In genomic region chr17:24473612-24474275, GRCm38 (mm10) we compare ENCODE assay signal across 10 mouse cellular contexts. TPM values are rescaled to one million over a fixed set of nuclear protein-coding genes. Genes with fewer than 3 reads are reported as not detected.
DNase-seq lines count a peak whose midpoint lies in the region; ATAC-seq and TF ChIP-seq lines count a peak whose summit lies in the region.
"Had no signal": no experiment of that assay in that cellular context is flagged by ENCODE, and none has a peak within 500 bp of the region (broad histone marks: within the 10 kb centered on the region; RNA-seq: fewer than 3 reads in every experiment).

Bricd5 (plus strand) TSS chr17:24473884.

- H3K9ac ChIP-seq in heart, embryonic 13.5 days = peak within 1 kb of the TSS; percentile 37
- H3K9ac ChIP-seq in MEL (ENCODE audit: control insufficient read depth, low read depth, low read length, poor library complexity, severe bottlenecking) = peak within 1 kb of the TSS; percentile 18; the same call in 1 of the 2 replicates
- no peak within 1 kb of the TSS for H3K9ac ChIP-seq in hindbrain, embryonic 14.5 days
- no peak within 1 kb of the TSS; the same call in 1 of the 2 replicates for H3K9ac ChIP-seq in midbrain, embryonic 13.5 days (replicated peaks)

- peak within 1 kb of the TSS; percentile 95; the same call in 1 of the 2 replicates for H3K4me3 ChIP-seq in heart, embryonic 13.5 days
- H3K4me3 ChIP-seq in MEL (ENCODE audit: control insufficient read depth in 1 of 2, insufficient read depth in 1 of 2, low read depth in 2 of 2, low read length in 2 of 2) = no peak within 1 kb of the TSS
- H3K4me3 ChIP-seq in hindbrain, embryonic 14.5 days (replicated peaks; ENCODE audit: low read length) = no peak within 1 kb of the TSS
- H3K4me3 ChIP-seq in midbrain, embryonic 13.5 days (replicated peaks) = no peak within 1 kb of the TSS

- peaks cover 48% of the 10 kb centered on the region for H3K36me3 ChIP-seq in heart, embryonic 13.5 days
- H3K36me3 ChIP-seq in MEL (ENCODE audit: control insufficient read depth in 1 of 2, insufficient read depth in 2 of 2, low read length in 2 of 2) = peaks cover 0 to 10% of the 10 kb centered on the region in 2 experiments; a peak in 2 of 4 replicates
- H3K36me3 ChIP-seq in hindbrain, embryonic 14.5 days (replicated peaks; ENCODE audit: control insufficient read depth, insufficient read depth) = peaks cover 52% of the 10 kb centered on the region
- H3K36me3 ChIP-seq in midbrain, embryonic 13.5 days = peaks cover 50% of the 10 kb centered on the region

- no peaks in the 10 kb centered on the region for H3K27me3 ChIP-seq in heart, embryonic 13.5 days (replicated peaks)
- no peaks in the 10 kb centered on the region for H3K27me3 ChIP-seq in MEL (ENCODE audit: control insufficient read depth in 1 of 2, insufficient read depth in 2 of 2, low read length in 2 of 2)
- no peaks in the 10 kb centered on the region for H3K27me3 ChIP-seq in hindbrain, embryonic 14.5 days (ENCODE audit: control insufficient read depth, insufficient read depth, low read length)
- H3K27me3 ChIP-seq in midbrain, embryonic 13.5 days = no peaks in the 10 kb centered on the region

- peaks cover 32% of the 10 kb centered on the region for H3K79me2 ChIP-seq in MEL (ENCODE audit: control insufficient read depth, insufficient read depth, low read length, poor library complexity)

- TF ChIP-seq EP300 in MEL (IDR thresholded peaks at IDR 0.05; ENCODE audit: low read depth in 1 of 2, low read length in 2 of 2) = no peak

- peak within 1 kb of the TSS; percentile 100 for H3K4me2 ChIP-seq in heart, embryonic 13.5 days
- H3K4me2 ChIP-seq in hindbrain, embryonic 14.5 days (replicated peaks) = peak within 1 kb of the TSS; percentile 99; the same call in 1 of the 2 replicates
- peak within 1 kb of the TSS; percentile 100; the same call in 1 of the 2 replicates for H3K4me2 ChIP-seq in midbrain, embryonic 13.5 days (replicated peaks)

- no peak within 1 kb of the TSS for H3K27ac ChIP-seq in heart, embryonic 13.5 days (replicated peaks)
- H3K27ac ChIP-seq in MEL (ENCODE audit: control insufficient read depth, low read depth, low read length) = no peak within 1 kb of the TSS
- H3K27ac ChIP-seq in hindbrain, embryonic 14.5 days = no peak within 1 kb of the TSS
- no peak within 1 kb of the TSS for H3K27ac ChIP-seq in midbrain, embryonic 13.5 days

- no peak for TF ChIP-seq RAD21 in MEL (IDR thresholded peaks at IDR 0.05; ENCODE audit: low read depth, low read length)

- 64% methylated on average over 6 of the region's 6 CpGs for WGBS in heart, embryonic 13.5 days
- 75% methylated on average over 6 of the region's 6 CpGs for WGBS in hindbrain, embryonic 14.5 days
- WGBS in midbrain, embryonic 13.5 days = 79% methylated on average over 6 of the region's 6 CpGs

- peaks cover 52% of the 10 kb centered on the region for H3K4me1 ChIP-seq in heart, embryonic 13.5 days
- H3K4me1 ChIP-seq in MEL (ENCODE audit: control insufficient read depth in 1 of 2, insufficient read depth in 2 of 2, low read length in 2 of 2) = peaks cover 0 to 20% of the 10 kb centered on the region in 2 experiments; a peak in 3 of 4 replicates
- H3K4me1 ChIP-seq in hindbrain, embryonic 14.5 days (replicated peaks; ENCODE audit: control insufficient read depth, insufficient read depth, low read length) = peaks cover 20% of the 10 kb centered on the region
- peaks cover 48% of the 10 kb centered on the region for H3K4me1 ChIP-seq in midbrain, embryonic 13.5 days (replicated peaks)

- H3K9me3 ChIP-seq in heart, embryonic 13.5 days = no peaks in the 10 kb centered on the region
- no peaks in the 10 kb centered on the region for H3K9me3 ChIP-seq in MEL (replicated peaks; ENCODE audit: insufficient read depth, low read length)
- no peaks in the 10 kb centered on the region for H3K9me3 ChIP-seq in hindbrain, embryonic 14.5 days (ENCODE audit: control insufficient read depth, low read length)
- H3K9me3 ChIP-seq in midbrain, embryonic 13.5 days = no peaks in the 10 kb centered on the region

- ATAC-seq in heart, embryonic 13.5 days (ENCODE audit: extremely low read depth, insufficient number of reproducible peaks, low FRiP score, low TSS enrichment) = no peak
- no peak for ATAC-seq in hindbrain, embryonic 14.5 days (ENCODE audit: low FRiP score)
- ATAC-seq in midbrain, embryonic 13.5 days = no peak

- TF ChIP-seq CTCF in MEL (IDR thresholded peaks at IDR 0.05 in 2 of 3, conservative IDR thresholded peaks at IDR 0.05 in 1 of 3; ENCODE audit: control insufficient read depth in 1 of 3, insufficient read depth in 1 of 3, low read depth in 2 of 3, low read length in 3 of 3, poor library complexity in 1 of 3, severe bottlenecking in 1 of 3) = no peak

- TF ChIP-seq POLR2A in MEL (IDR thresholded peaks at IDR 0.05; ENCODE audit: control insufficient read depth in 1 of 2, insufficient read depth in 1 of 2, low read depth in 1 of 2, low read length in 2 of 2, poor library complexity in 1 of 2) = no peak; a peak in 1 of 4 replicates

- no peak for DNase-seq in heart, adult 8-10 months (ENCODE audit: low spot score)
- no peak for DNase-seq in MEL (ENCODE audit: low read depth, low spot score)
- DNase-seq in hindbrain, embryonic 14.5 days (ENCODE audit: low spot score) = no peak
- no peak for DNase-seq in urinary bladder, postnatal 10 days (ENCODE audit: low spot score)
- no peak for DNase-seq in layer of hippocampus, postnatal 36 days
- no peak for DNase-seq in lung, postnatal 14 days
- DNase-seq: adrenal gland, postnatal 25 days had no signal

TF ChIP-seq in MEL, 35 proteins besides CTCF, POLR2A, EP300 and RAD21:
- no peak for TF ChIP-seq MAZ (IDR thresholded peaks at IDR 0.05; ENCODE audit: low read depth, low read length)
- no peak for TF ChIP-seq ELF1 (IDR thresholded peaks at IDR 0.05; ENCODE audit: low read depth, low read length)
- no peak for TF ChIP-seq SMC3 (IDR thresholded peaks at IDR 0.05; ENCODE audit: low read depth, low read length)
- TF ChIP-seq TCF12 (IDR thresholded peaks at IDR 0.05; ENCODE audit: low read depth, low read length) = no peak
- TF ChIP-seq BHLHE40 (IDR thresholded peaks at IDR 0.05; ENCODE audit: borderline replicate concordance, low read depth, low read length) = no peak
- TF ChIP-seq POLR2AphosphoS2 (IDR thresholded peaks at IDR 0.05; ENCODE audit: low read length) = no peak
- TF ChIP-seq UBTF (IDR thresholded peaks at IDR 0.05; ENCODE audit: borderline replicate concordance, insufficient read depth, low read depth, low read length) = no peak
- no peak for TF ChIP-seq HCFC1 (IDR thresholded peaks at IDR 0.05; ENCODE audit: low read depth, low read length)
- no peak for TF ChIP-seq JUND (IDR thresholded peaks at IDR 0.05; ENCODE audit: low read depth, low read length)
- no peak for TF ChIP-seq RCOR1 (IDR thresholded peaks at IDR 0.05; ENCODE audit: low read depth, low read length)
- no peak for TF ChIP-seq TBP (IDR thresholded peaks at IDR 0.05; ENCODE audit: low read depth, low read length)
- TF ChIP-seq NRF1 (IDR thresholded peaks at IDR 0.05; ENCODE audit: insufficient read depth, low read depth, low read length, poor library complexity, severe bottlenecking) = no peak
- TF ChIP-seq GATA1 (IDR thresholded peaks at IDR 0.05; ENCODE audit: low read depth, low read length) = no peak
- TF ChIP-seq POLR2AphosphoS5 (IDR thresholded peaks at IDR 0.05; ENCODE audit: borderline replicate concordance, low read depth, low read length) = no peak
- no peak for TF ChIP-seq USF2 (IDR thresholded peaks at IDR 0.05; ENCODE audit: borderline replicate concordance in 1 of 2, insufficient read depth in 1 of 2, low read depth in 1 of 2, low read length in 2 of 2)
- TF ChIP-seq MXI1 (IDR thresholded peaks at IDR 0.05; ENCODE audit: low read depth, low read length) = no peak
- no peak for TF ChIP-seq TAL1 (IDR thresholded peaks at IDR 0.05; ENCODE audit: low read length)

RNA-seq across cellular contexts. Expression of gene Bricd5, which starts in this region (rescaled TPM):
- polyA plus RNA-seq in heart, embryonic 13.5 days (2015; fragmentation: Nextera tagmentation; extraction: Ambion mirVana) = 0.27 TPM in 1 of 2 replicates, not detected in the other
- total RNA-seq in heart, adult 8-10 months (2022) = under 1 TPM in 2 of 4 experiments, not detected in 2; 0.28 to 0.31 TPM
- total RNA-seq in MEL (2012; rRNA removed) = 1.1 and 2.0 TPM in 2 replicates
- under 1 TPM in 1 of 2 experiments, not detected in 1; 0.82 TPM for polyA plus RNA-seq in MEL (2012; ENCODE audit: insufficient read depth in 1 of 2, insufficient read length in 2 of 2, low read depth in 1 of 2, low replicate concordance in 2 of 2, missing spikeins in 1 of 2)
- 0.75 TPM in 1 of 2 replicates, not detected in the other for polyA plus RNA-seq in hindbrain, embryonic 14.5 days (2014; fragmentation: Nextera tagmentation; extraction: Ambion mirVana)
- not detected in 2 replicates for polyA plus RNA-seq in midbrain, embryonic 13.5 days (2015; fragmentation: Nextera tagmentation; extraction: Ambion mirVana)
- total RNA-seq in layer of hippocampus, postnatal 36 days (2021) = 1 to 10 TPM; 1.9 to 2.6 TPM
- total RNA-seq: neutrophil, adult 5-6 weeks had no signal

Comparison
In these comparisons a context has a peak if more than half of its experiments do, and no peak if none do; other contexts are left out.
1. H3K9ac ChIP-seq: peak in heart, embryonic 13.5 days (single experiment) and MEL (single experiment); none in hindbrain, embryonic 14.5 days (single experiment) and midbrain, embryonic 13.5 days (single experiment).
2. Peak in every context shown above with its lines, with median percentiles within 50 percentile points of each other: H3K4me2 ChIP-seq.